Mouse (Mus musculus): ENCODE data around the gene Zyg11a. TPM values are rescaled to one million over a fixed set of nuclear protein-coding genes. Genes with fewer than 3 reads are reported as not detected.
"Not testable (repeated sequence)": the region's sequence is repeated elsewhere in the genome, so short reads cannot be mapped to it uniquely, and the experiment has no call there.

Zyg11a gene
- total RNA-seq, 2 experiments from 2014 or later, result 0.10 TPM; not detected in 1

DNA sequence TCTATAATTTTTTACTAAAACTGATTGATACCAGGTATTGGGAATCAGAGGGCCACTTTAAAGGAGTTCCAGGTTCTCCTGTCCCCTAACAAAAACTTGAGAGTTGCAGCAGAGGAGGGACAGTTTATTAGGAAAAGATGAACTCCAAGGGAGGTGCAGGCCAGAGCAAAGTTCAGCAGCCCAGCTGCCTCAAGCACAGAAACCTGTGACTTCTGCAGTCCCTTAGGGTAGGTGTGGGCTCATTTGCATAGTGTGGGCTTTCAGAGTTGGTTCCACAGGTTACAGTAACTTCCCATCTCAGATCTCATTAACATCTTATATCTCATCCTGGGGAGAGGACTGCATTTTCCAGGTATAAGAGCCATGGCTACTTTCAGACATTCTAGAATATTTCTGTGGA lies 74.1 kb downstream of the Zyg11a start:
- no peak for DNase-seq

DNA sequence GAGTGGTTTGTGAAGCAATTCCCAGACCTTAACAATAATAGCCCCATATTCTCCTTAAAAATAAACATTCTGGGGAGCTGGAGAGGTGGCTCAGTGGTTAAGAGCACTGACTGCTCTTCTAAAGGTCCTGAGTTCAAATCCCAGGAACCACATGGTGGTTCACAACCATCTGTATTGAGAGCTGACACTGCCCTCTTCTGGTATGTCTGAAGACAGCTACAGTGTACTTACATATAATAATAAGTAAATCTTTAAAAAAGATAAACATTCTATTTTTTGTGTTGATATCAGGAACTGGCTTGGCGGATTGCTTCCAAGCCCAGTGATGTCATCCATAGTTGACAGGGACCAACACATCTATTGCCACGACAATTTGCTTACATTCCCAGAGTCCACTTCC lies 74.7 kb downstream of the Zyg11a start:
- not testable (repeated sequence) for DNase-seq

DNA sequence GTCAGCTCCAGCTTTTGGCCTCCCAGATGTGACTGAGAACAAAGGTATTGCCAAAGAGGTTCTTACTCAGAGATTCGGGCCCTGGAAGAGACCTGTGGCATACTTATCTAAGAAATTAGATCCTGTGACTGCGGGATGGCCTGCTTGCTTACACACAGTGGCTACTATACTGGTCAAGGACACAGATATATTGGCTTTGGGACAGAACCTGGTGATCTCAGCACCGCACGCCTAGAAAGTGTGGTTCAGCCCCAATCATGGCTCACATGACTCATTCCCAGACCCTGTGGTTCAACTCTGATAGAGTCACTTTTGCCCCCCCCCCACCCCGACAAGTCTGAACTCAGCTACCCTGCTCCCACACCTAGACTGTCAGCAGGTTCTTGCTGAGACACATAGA lies 80.9 kb downstream of the Zyg11a start:
- DNase-seq, result no peak

Other genes with a start within 250 kb of the Zyg11a start
- under 1 TPM in 1 of 2 experiments, not detected in 1; 0.10 TPM for gene Slc1a7, start 249.7 kb downstream of the Zyg11a start, total RNA-seq (2021)
- gene Podn, start 121.6 kb downstream of the Zyg11a start, total RNA-seq (2021), result 10 to 100 TPM; 15.7 to 17.2 TPM
- 100 to 1,000 TPM; 339 to 391 TPM for gene Scp2, start 73.0 kb downstream of the Zyg11a start, total RNA-seq (2021)
- gene Echdc2, start 52.6 kb downstream of the Zyg11a start, total RNA-seq (2021), result 10 to 100 TPM; 34.7 to 35.2 TPM
- gene Zyg11b, start 83.0 kb upstream of the Zyg11a start, total RNA-seq (2021), result 10 to 100 TPM; 38.7 to 39.6 TPM
- gene Coa7, start 110.1 kb upstream of the Zyg11a start, total RNA-seq (2021), result 10 to 100 TPM; 35.6 to 39.8 TPM
- not detected for gene Shisal2a, start 165.3 kb upstream of the Zyg11a start, total RNA-seq (2021)
- 1 to 10 TPM; 6.5 to 8.1 TPM for gene Gpx7, start 188.9 kb upstream of the Zyg11a start, total RNA-seq (2021)
- 10 to 100 TPM; 18.9 to 23.3 TPM for gene Tut4, start 241.4 kb upstream of the Zyg11a start, total RNA-seq (2021)

Measured in heart, adult 18-20 months (tissue).